Mouse (Mus musculus) midbrain, postnatal 0 days (tissue): ENCODE measurements around the gene Sppl2a. TPM values are rescaled to one million over a fixed set of nuclear protein-coding genes. Genes with fewer than 3 reads are reported as not detected.
"Not testable (repeated sequence)": the region's sequence is repeated elsewhere in the genome, so short reads cannot be mapped to it uniquely, and the experiment has no call there.

Experiments used
- ATAC-seq: fragments of 200-750 bp; cut with Nextera tagmentation; 2 replicates; pipeline ENCODE4 v1.8.0; 2017; ENCODE audit warnings: moderate number of reproducible peaks, mild to moderate bottlenecking, moderate TSS enrichment, moderate library complexity; ENCODE audit not compliant: low FRiP score
- DNase-seq: peaks from one replicate; pipeline ENCODE4 v3.0.0-alpha.2; 2015; ENCODE audit warnings: low spot score
- H3K27ac ChIP-seq: fragments of 300-500 bp; sonication (generic); 2 replicates; pipeline ENCODE4 v1.5.1; 2014; ENCODE audit warnings: low read depth, mild to moderate bottlenecking, low read length, mixed read lengths
- H3K27me3 ChIP-seq: fragments of 300-500 bp; sonication (generic); 2 replicates; pipeline ENCODE4 v1.6.1; 2014; ENCODE audit warnings: low read length, control low read depth, mixed read lengths; ENCODE audit not compliant: insufficient read depth
- H3K36me3 ChIP-seq: fragments of 300-500 bp; sonication (generic); 2 replicates; pipeline ENCODE4 v1.6.1; 2014; ENCODE audit warnings: low read length, control low read depth, mixed read lengths; ENCODE audit not compliant: insufficient read depth
- H3K4me1 ChIP-seq: fragments of 300-500 bp; sonication (generic); 2 replicates; pipeline ENCODE4 v1.6.1; 2014; ENCODE audit warnings: mild to moderate bottlenecking, control low read depth, antibody characterized with exemption, low read length, mixed read lengths; ENCODE audit not compliant: insufficient read depth
- H3K4me2 ChIP-seq: fragments of 300-500 bp; sonication (generic); 2 replicates; pipeline ENCODE4 v1.6.1; 2014; ENCODE audit warnings: low read depth, mild to moderate bottlenecking, low read length, mixed read lengths; ENCODE audit not compliant: poor library complexity, severe bottlenecking
- H3K4me3 ChIP-seq: fragments of 300-500 bp; sonication (generic); 2 replicates; pipeline ENCODE4 v1.5.1; 2014; ENCODE audit warnings: low read depth, mild to moderate bottlenecking, low read length, moderate library complexity
- H3K9ac ChIP-seq: fragments of 300-500 bp; sonication (generic); replicated peaks from 2 replicates; pipeline ENCODE4 v1.6.1; 2014; ENCODE audit warnings: mild to moderate bottlenecking, low read length, moderate library complexity, mixed read lengths; ENCODE audit not compliant: poor library complexity, severe bottlenecking
- H3K9me3 ChIP-seq: fragments of 300-500 bp; sonication (generic); 2 replicates; pipeline ENCODE4 v1.6.1; 2016; ENCODE audit warnings: low read length, control low read depth
- CTCF ChIP-seq: IDR thresholded peaks from 2 replicates; pipeline ENCODE4 v1.5.1; 2016; ENCODE audit warnings: antibody characterized with exemption, mild to moderate bottlenecking
- WGBS: fragments of 180-500 bp; shearing (Covaris S2); extraction: QIAGEN DNeasy Blood & Tissue Kit; methylation state at CpG from one replicate; pipeline ENCODE4 v1.1.7; 2014; 5-methylcytosine and 5-hydroxymethylcytosine counted together
- polyA plus RNA-seq: library from polyadenylated mRNA; unstranded; fragments of >200 nt; fragmentation: Nextera tagmentation; extraction: Ambion mirVana; gene quantifications from 2 replicates; pipeline ENCODE4 v1.2.1, GENCODE M21; 2015
- total RNA-seq: library from RNA; depleted of rRNA; stranded (reverse); fragments of >200 nt; gene quantifications from 2 replicates; pipeline ENCODE4 v1.2.3, GENCODE M21; 2014

The Sppl2a gene
- total and polyA plus RNA-seq, 2 experiments from 2014 or later = 28.0 to 41.5 TPM

DNA sequence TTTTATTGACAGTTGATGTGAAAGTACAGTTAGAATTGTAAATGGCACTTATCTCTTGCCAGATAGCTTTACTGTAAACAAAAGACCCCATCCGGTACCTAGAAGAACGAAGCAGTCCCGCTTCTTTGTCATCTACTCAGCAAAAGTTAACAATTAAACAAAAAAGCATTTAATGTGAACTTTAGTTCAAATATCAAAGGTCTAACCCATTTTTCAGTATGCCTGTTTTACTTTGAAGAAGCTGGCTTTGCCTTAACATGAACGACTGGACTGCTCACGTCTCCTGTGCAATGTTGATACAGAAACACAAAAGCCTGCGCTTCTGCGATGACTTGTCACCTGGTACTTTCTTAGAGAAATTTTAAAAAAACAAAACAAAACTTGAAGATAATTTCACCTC lies 40.7 kb downstream of the Sppl2a start:
- no peaks in the 10 kb centered on the region for H3K4me1 ChIP-seq
- H3K9ac ChIP-seq = no peak overlapping the region
- no peak for DNase-seq
- H3K4me2 ChIP-seq = no peak overlapping the region
- H3K4me3 ChIP-seq = no peak overlapping the region
- no peak overlapping the region for H3K27ac ChIP-seq
- H3K36me3 ChIP-seq = peaks cover 11% of the 10 kb centered on the region; the same call in 1 of the 2 replicates
- WGBS = 93% methylated on average over 7 of the region's 7 CpGs
- no peaks in the 10 kb centered on the region for H3K9me3 ChIP-seq
- TF ChIP-seq CTCF = no peak
- ATAC-seq = no peak
- H3K27me3 ChIP-seq = no peaks in the 10 kb centered on the region

DNA sequence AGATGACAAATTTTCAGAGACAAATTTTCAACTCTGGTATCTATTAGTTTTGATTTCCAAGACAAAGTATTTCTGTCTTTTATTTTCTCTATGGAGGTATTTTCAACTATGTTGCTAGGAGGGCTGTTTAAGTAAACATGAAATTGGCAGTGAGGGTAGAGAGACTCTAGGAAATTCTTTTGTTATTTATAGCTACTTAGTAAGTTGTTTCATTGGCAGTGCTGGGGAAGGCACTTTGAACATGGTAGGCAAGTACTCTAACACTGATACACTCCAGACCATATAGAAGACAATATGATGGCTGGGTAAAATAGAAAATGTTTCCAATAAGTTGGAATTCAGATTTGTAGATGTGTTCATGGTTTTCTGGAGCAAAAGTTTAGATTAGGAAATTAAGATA lies 41.3 kb downstream of the Sppl2a start:
- Histone ChIP-seq H3K27ac (no peak overlapping the region), H3K9ac (no peak overlapping the region), H3K27me3 (no peaks in the 10 kb centered on the region), H3K4me2 (no peak overlapping the region), H3K9me3 (no peaks in the 10 kb centered on the region), H3K4me1 (no peaks in the 10 kb centered on the region), H3K4me3 (no peak overlapping the region), H3K36me3 (peaks cover 11% of the 10 kb centered on the region; the same call in 1 of the 2 replicates)
- DNase-seq (no peak), ATAC-seq (no peak)
- TF ChIP-seq CTCF = no peak

DNA sequence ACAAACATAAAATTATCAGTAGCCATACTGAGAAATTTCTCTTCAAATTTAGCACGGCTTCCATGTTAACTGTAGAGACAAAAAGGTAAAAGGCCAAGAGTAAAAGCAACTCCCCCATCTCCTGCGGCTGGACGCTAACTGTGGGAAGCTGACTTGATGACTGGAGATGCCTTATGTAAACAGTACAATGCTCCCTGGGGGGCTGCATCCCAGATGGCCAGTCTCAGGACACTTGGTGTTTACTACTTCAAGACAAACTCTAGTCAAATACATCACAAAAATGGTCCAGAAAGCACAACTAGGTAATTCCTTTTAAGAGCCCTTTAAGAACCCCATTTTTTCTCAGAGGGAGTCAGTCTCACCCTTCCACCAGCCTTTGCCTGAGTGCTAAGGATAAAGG lies 45.9 kb downstream of the Sppl2a start:
- Histone ChIP-seq H3K9me3 (no peaks in the 10 kb centered on the region), H3K36me3 (peaks cover 3% of the 10 kb centered on the region; the same call in 1 of the 2 replicates), H3K27ac (no peak overlapping the region), H3K4me1 (no peaks in the 10 kb centered on the region), H3K4me3 (no peak overlapping the region), H3K27me3 (no peaks in the 10 kb centered on the region), H3K4me2 (no peak overlapping the region), H3K9ac (no peak overlapping the region)
- DNase-seq (no peak), ATAC-seq (no peak)
- 76% methylated on average over 3 of the region's 3 CpGs for WGBS
- TF ChIP-seq CTCF = no peak

DNA sequence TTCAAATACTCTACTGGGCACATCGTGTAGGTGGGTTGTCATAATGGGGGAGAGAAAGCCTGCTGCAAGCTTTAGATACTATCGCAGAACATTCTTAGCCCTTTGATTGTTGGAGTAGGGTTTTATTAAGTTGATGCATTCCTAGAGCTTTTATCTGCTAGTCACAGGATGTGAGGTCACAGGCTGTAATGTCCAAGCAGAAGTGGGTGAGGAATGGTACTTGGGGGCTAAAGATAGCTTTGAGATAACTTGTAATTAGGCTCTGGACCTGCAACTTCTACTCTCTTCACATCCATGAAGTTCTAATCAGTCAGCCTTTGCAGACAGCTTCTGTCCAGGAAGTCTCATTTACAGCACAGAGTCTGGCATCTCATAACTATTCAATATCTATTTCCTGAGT lies 47.2 kb downstream of the Sppl2a start:
- Histone ChIP-seq H3K9me3 (no peaks in the 10 kb centered on the region), H3K27ac (no peak overlapping the region), H3K4me2 (no peak overlapping the region), H3K27me3 (no peaks in the 10 kb centered on the region), H3K36me3 (peaks cover 3% of the 10 kb centered on the region; the same call in 1 of the 2 replicates), H3K4me1 (no peaks in the 10 kb centered on the region), H3K4me3 (no peak overlapping the region), H3K9ac (no peak overlapping the region)
- 81% methylated on average over 2 of the region's 2 CpGs for WGBS
- TF ChIP-seq CTCF = no peak
- no peak for DNase-seq
- no peak for ATAC-seq

DNA sequence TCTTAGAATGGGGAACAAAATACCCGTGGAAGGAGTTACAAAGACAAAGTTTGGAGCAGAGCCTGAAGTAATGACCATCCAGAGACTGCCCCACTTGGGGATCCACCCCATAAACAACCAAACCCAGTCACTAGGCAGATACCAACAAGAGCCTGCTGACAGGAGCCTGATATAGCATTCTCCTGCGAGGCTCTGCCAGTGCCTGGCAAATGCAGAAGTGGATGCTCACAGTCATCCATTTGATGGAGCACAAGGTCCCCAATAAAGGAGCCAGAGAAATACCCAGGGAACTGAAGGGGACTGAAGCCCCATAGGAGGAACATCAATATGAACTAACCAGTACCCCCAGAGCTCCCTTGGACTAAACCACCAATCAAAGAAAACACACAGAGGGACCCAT lies 50.3 kb downstream of the Sppl2a start:
- H3K9ac ChIP-seq, H3K4me3 ChIP-seq, H3K36me3 ChIP-seq, DNase-seq, H3K4me2 ChIP-seq, H3K27me3 ChIP-seq, H3K9me3 ChIP-seq, ATAC-seq, H3K27ac ChIP-seq, H3K4me1 ChIP-seq: not testable (repeated sequence)
- 65% methylated on average over 2 of the region's 2 CpGs for WGBS

DNA sequence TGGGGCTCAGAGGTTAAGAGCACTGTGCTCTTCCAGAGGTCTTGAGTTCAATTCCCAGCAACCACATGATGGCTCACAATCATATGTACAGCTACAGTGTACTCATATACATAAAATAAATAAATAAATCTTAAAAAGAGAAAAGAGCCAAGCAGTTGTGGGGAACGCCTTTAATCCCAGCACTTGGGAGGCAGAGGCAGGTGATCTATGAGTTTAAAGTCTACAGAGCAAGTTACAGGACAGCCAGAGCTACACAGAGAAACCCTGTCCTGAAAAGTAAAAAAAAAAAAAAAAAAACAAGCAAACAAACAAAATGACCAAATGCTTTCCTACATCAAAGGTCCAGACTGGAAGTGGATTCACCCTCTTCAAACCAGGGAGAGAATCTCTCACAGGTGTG lies 55.0 kb downstream of the Sppl2a start:
- WGBS = 88% methylated on average over 1 of the region's 1 CpGs
- H3K27me3 ChIP-seq = no peaks in the 10 kb centered on the region
- no peak overlapping the region for H3K9ac ChIP-seq
- H3K4me2 ChIP-seq = no peak overlapping the region
- no peak for TF ChIP-seq CTCF
- DNase-seq (no peak), ATAC-seq (no peak)
- no peak overlapping the region for H3K4me3 ChIP-seq
- H3K9me3 ChIP-seq = no peaks in the 10 kb centered on the region
- no peak overlapping the region for H3K27ac ChIP-seq
- H3K4me1 ChIP-seq = peaks cover 4% of the 10 kb centered on the region; the same call in 1 of the 2 replicates
- no peaks in the 10 kb centered on the region for H3K36me3 ChIP-seq
